Mouse (Mus musculus) MEL (cell line): ENCODE measurements around the gene Gbp8.

ENCODE experiments used
- CHD1 ChIP-seq: IDR thresholded peaks from 2 replicates; pipeline ENCODE4 v1.6.1; 2012; ENCODE audit warnings: low read depth, mild to moderate bottlenecking, inconsistent platforms, low read length, improper control_type of control experiment
- CTCF ChIP-seq, 3 experiments: IDR thresholded peaks in 2 of 3; conservative IDR thresholded peaks in 1 of 3; 2 replicates each; pipeline ENCODE4 v1.5.1; 2011 to 2012; ENCODE audit warnings: low read length in 3 of 3, low read depth in 2 of 3, mild to moderate bottlenecking in 2 of 3, improper control_type of control experiment in 1 of 3, inconsistent platforms in 1 of 3, mixed read lengths in 1 of 3, moderate library complexity in 1 of 3; ENCODE audit not compliant: control insufficient read depth in 1 of 3, insufficient read depth in 1 of 3, poor library complexity in 1 of 3, severe bottlenecking in 1 of 3
- ELF1 ChIP-seq: IDR thresholded peaks from 2 replicates; pipeline ENCODE4 v1.6.1; 2014; ENCODE audit warnings: low read depth, mild to moderate bottlenecking, inconsistent platforms, low read length, improper control_type of control experiment, moderate library complexity
- GABPA ChIP-seq: IDR thresholded peaks from 2 replicates; pipeline ENCODE4 v1.6.1; 2012; ENCODE audit warnings: low read depth, mild to moderate bottlenecking, inconsistent platforms, low read length, improper control_type of control experiment, moderate library complexity
- MAX ChIP-seq: IDR thresholded peaks from 2 replicates; pipeline ENCODE4 v1.6.1; 2011; ENCODE audit warnings: low read length, improper control_type of control experiment
- MYB ChIP-seq: IDR thresholded peaks from 2 replicates; pipeline ENCODE4 v1.6.1; 2011; ENCODE audit warnings: mild to moderate bottlenecking, low read depth, low read length, improper control_type of control experiment
- MYC ChIP-seq: IDR thresholded peaks from 2 replicates; pipeline ENCODE4 v1.6.1; 2011; ENCODE audit warnings: low read depth, mild to moderate bottlenecking, low read length, improper control_type of control experiment, moderate library complexity
- POLR2A ChIP-seq, 2 experiments: IDR thresholded peaks; 2 replicates each; pipeline ENCODE4 v1.6.1; 2011 to 2012; ENCODE audit warnings: low read length in 2 of 2, mild to moderate bottlenecking in 2 of 2, control low read depth in 1 of 2, improper control_type of control experiment in 1 of 2, low read depth in 1 of 2, moderate library complexity in 1 of 2; ENCODE audit not compliant: control insufficient read depth in 1 of 2, insufficient read depth in 1 of 2, poor library complexity in 1 of 2
- SIN3A ChIP-seq: IDR thresholded peaks from 2 replicates; pipeline ENCODE4 v1.6.1; 2012; ENCODE audit warnings: low read length, improper control_type of control experiment, inconsistent platforms
- TAL1 ChIP-seq: IDR thresholded peaks from 2 replicates; pipeline ENCODE4 v1.6.1; 2012; ENCODE audit warnings: mild to moderate bottlenecking, inconsistent platforms, low read length, moderate library complexity, mixed read lengths
- UBTF ChIP-seq: IDR thresholded peaks from 2 replicates; pipeline ENCODE4 v1.6.1; 2012; ENCODE audit warnings: low read depth, mild to moderate bottlenecking, inconsistent platforms, low read length, improper control_type of control experiment, moderate library complexity, borderline replicate concordance; ENCODE audit not compliant: insufficient read depth
- ZC3H11A ChIP-seq: IDR thresholded peaks from 2 replicates; pipeline ENCODE4 v1.6.1; 2012; ENCODE audit warnings: low read depth, mild to moderate bottlenecking, inconsistent platforms, low read length, improper control_type of control experiment

DNA sequence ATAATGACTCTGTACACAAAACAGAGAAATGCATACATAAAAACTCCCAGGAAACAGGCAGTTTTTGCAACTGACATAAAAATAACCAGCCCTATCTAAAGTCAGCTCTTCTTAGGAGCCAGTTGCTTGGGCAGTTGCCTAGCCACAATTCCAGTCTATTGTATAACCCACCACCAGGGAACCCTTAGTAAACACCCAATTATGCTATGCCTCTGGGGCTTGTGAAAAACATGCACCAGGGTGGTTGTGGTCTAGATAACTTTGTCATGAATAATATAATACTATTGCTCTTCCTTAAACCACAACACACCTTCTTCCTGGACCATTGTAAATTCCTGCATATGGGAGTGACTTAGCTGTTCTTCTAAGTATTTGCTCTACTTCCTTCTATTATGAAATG, 14.7 kb upstream of the Gbp8 start:
- TF ChIP-seq UBTF (no peak), CTCF (IDR thresholded peaks at IDR 0.05 in 2 of 3, conservative IDR thresholded peaks at IDR 0.05 in 1 of 3; ENCODE audit: control insufficient read depth in 1 of 3, insufficient read depth in 1 of 3, low read depth in 2 of 3, low read length in 3 of 3, poor library complexity in 1 of 3, severe bottlenecking in 1 of 3) (no peak), POLR2A (IDR thresholded peaks at IDR 0.05; ENCODE audit: control insufficient read depth in 1 of 2, insufficient read depth in 1 of 2, low read depth in 1 of 2, low read length in 2 of 2, poor library complexity in 1 of 2) (no peak), MYB (no peak), TAL1 (no peak), ZC3H11A (no peak), MAX (no peak), CHD1 (no peak), MYC (no peak), SIN3A (no peak), ELF1 (no peak), GABPA (no peak)
